ENCODE assay signal across 9 mouse cellular contexts in genomic region chr2:11494841-11495255, GRCm38 (mm10). TPM values are rescaled to one million over a fixed set of nuclear protein-coding genes. Genes with fewer than 3 reads are reported as not detected.
DNase-seq lines count a peak whose midpoint lies in the region; ATAC-seq lines count a peak whose summit lies in the region.
"Had no signal": no experiment of that assay in that cellular context is flagged by ENCODE, and none has a peak within 500 bp of the region (broad histone marks: within the 10 kb centered on the region; RNA-seq: fewer than 3 reads in every experiment).

No protein-coding gene starts in this region.

- peaks cover 39% of the 10 kb centered on the region for H3K36me3 ChIP-seq in forebrain, embryonic 15.5 days
- peaks cover 51% of the 10 kb centered on the region for H3K36me3 ChIP-seq in forebrain, embryonic 12.5 days (replicated peaks)

- peak overlapping the region; percentile 44; the same call in 1 of the 2 replicates for H3K27ac ChIP-seq in forebrain, embryonic 15.5 days (replicated peaks)
- H3K27ac ChIP-seq in forebrain, embryonic 12.5 days, result no peak overlapping the region
- H3K27ac ChIP-seq: liver, embryonic 15.5 days had no signal

- no peak overlapping the region for H3K4me2 ChIP-seq in forebrain, embryonic 15.5 days (replicated peaks)
- H3K4me2 ChIP-seq in forebrain, embryonic 12.5 days, result no peak overlapping the region
- H3K4me2 ChIP-seq: liver, embryonic 15.5 days had no signal

- ATAC-seq in forebrain, embryonic 15.5 days (replicated peaks), result peak; percentile 62
- no peak for ATAC-seq in forebrain, embryonic 12.5 days (ENCODE audit: low FRiP score)
- ATAC-seq in erythroblast, adult 5-6 weeks (replicated peaks; ENCODE audit: low FRiP score, poor library complexity, severe bottlenecking), result no peak

- no peaks in the 10 kb centered on the region for H3K9me3 ChIP-seq in forebrain, embryonic 15.5 days
- H3K9me3 ChIP-seq in forebrain, embryonic 12.5 days, result no peaks in the 10 kb centered on the region
- H3K9me3 ChIP-seq: liver, embryonic 15.5 days had no signal

- H3K4me1 ChIP-seq in forebrain, embryonic 15.5 days, result peaks cover 36% of the 10 kb centered on the region
- H3K4me1 ChIP-seq in forebrain, embryonic 12.5 days, result peaks cover 14% of the 10 kb centered on the region

- H3K4me3 ChIP-seq in forebrain, embryonic 15.5 days, result no peak overlapping the region
- H3K4me3 ChIP-seq in forebrain, embryonic 12.5 days (replicated peaks), result no peak overlapping the region
- H3K4me3 ChIP-seq: liver, embryonic 15.5 days had no signal

- H3K27me3 ChIP-seq in forebrain, embryonic 15.5 days, result no peaks in the 10 kb centered on the region
- H3K27me3 ChIP-seq in forebrain, embryonic 12.5 days, result no peaks in the 10 kb centered on the region
- H3K27me3 ChIP-seq: liver, embryonic 15.5 days had no signal

- DNase-seq in adrenal gland, postnatal 10 days, result peak; percentile 67
- peak; percentile 15 to 48 for DNase-seq in frontal cortex, postnatal 36 days (ENCODE audit: low spot score in 2 of 2)
- DNase-seq in kidney, adult 8-10 months, result peak; percentile 21 to 23
- DNase-seq in right cerebral cortex, postnatal 25 days, result peak; percentile 10
- no peak for DNase-seq in thymus, postnatal 4 days

- H3K9ac ChIP-seq in forebrain, embryonic 15.5 days (replicated peaks), result no peak overlapping the region; the same call in 1 of the 2 replicates
- H3K9ac ChIP-seq in forebrain, embryonic 12.5 days, result no peak overlapping the region
- H3K9ac ChIP-seq: liver, embryonic 15.5 days had no signal

- 48% methylated on average over 7 of the region's 7 CpGs for WGBS in forebrain, embryonic 15.5 days
- WGBS in forebrain, embryonic 12.5 days, result 78% methylated on average over 7 of the region's 7 CpGs

RNA-seq across cellular contexts. Expression of gene Pfkfb3, which starts 59.0 kb away (rescaled TPM):
- 32.5 and 33.5 TPM in 2 replicates for polyA plus RNA-seq in forebrain, embryonic 15.5 days (2015; fragmentation: Nextera tagmentation; extraction: Ambion mirVana)
- 19.6 and 20.8 TPM in 2 replicates for polyA plus RNA-seq in forebrain, embryonic 12.5 days (2016; fragmentation: Nextera tagmentation; extraction: Ambion mirVana)
- 100 to 1,000 TPM; 107 to 116 TPM for total RNA-seq in adrenal gland, postnatal 10 days (2021)
- total RNA-seq in erythroblast, adult 5-6 weeks (2015; ENCODE audit: low replicate concordance), result 11.5 and 27.3 TPM in 2 replicates
- 5.0 and 11.5 TPM in 2 replicates for total RNA-seq in erythroblast, adult 5-6 weeks (2017; ENCODE audit: low replicate concordance)
